Mouse (Mus musculus) retina, embryonic 14.5 days (tissue): ENCODE measurements around the gene Grrp1.
"Not testable (repeated sequence)": the region's sequence is repeated elsewhere in the genome, so short reads cannot be mapped to it uniquely, and the experiment has no call there.

ENCODE experiments used
- DNase-seq: peaks from one replicate; pipeline ENCODE4 v3.0.0-alpha.2; 2015; ENCODE audit warnings: low spot score

Grrp1 gene

DNA sequence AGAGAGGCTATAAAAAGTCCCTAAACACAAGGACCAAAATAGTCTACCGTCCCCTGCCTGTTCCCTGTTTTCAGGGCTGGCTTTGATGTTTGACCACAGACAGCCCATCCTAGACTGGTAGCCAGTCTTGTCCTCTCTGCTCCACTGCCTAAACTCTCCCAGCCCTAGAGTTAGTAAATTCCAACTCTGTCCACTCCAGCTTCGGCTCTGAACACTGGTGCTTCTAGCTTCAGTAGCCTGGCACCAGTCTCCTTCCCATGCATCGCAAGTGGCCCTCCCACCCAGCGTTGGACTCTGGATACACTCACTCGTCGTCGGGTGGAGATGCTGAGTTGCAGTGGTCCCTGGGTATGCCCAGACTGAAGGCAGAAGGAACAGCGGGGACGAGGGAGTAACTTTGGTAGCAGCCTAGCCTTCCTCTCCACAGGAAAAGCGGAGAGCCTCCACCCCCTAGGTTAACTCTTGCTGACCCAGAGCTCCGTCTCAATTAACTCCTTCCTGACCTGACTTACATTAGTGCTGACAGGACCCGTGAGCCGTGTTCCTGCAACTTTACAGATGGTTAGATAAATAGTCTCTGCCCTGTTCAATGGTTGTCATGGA, at the start of gene Grrp1:
Gene Grrp1, minus strand, starts transcription at position 385 of the 603 bp plus-strand sequence.
- DNase-seq, result peak; percentile 69

DNA sequence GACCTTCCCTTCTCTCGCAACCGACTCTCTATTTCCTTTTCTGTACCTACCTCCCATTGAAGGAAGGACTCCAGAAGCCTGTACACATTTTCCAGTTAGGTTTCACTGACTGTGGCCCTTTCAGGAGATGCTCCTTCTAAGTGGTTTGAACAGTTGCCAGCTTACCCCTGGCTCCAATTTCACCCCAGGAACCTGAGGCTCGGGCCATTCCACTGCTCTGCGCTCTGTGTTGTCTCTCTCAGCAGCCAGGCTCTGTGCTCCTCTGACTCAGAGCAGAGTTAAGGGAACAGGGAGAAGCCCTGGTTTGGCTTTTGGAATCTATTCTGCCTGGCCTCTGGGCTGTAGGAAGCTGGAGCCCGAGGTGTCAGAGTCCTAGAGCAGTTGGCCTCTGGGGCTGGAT, 48.2 kb upstream of the Grrp1 start:
- no peak for DNase-seq

DNA sequence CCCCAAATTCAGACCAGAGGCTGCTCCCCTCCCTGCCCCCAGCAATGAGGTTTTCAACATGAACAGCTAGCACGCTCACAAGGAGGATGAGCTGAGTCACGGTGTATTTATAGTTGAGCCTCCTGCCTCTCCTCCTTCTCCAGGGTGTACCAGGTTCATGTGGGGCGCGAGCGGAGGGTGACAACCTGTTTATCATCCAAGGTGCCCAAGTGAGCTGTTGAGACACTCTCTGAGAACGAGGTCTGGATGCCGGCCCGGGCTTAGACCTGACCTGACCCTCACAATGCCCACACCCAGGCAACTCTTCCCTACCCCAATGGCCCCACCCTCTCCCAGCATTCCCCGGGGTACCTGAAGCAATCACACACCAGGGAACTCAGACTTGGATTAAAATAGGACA, 46.4 kb upstream of the Grrp1 start:
- DNase-seq, result no peak

- DNase-seq, result no peak
Measured at GRCm38 (mm10) chr4:134299498-134299810, 45.5 kb upstream of the Grrp1 start.

- no peak for DNase-seq
Measured at GRCm38 (mm10) chr4:134298626-134299497, 45.0 kb upstream of the Grrp1 start.

DNA sequence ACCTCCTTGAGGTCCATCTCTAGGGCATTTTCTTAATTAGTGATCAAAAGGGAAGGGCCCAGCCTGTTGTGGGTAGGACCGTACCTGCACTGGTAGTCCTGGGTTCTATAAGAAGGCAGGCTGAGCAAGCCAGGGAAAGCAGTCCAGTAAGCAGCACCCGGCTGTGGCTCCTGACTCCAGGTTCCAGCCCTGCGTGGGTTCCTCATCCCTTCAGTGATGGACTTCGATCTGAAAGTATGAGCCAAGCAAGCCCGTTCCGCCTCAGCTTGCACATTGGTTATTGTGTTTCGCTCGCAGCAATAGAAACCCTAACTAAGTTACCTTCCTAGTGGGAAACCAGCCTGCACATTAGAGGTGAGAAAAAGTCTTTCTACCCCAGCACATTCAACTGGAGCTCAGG, 43.5 kb upstream of the Grrp1 start:
- DNase-seq, result no peak

- no peak for DNase-seq
Measured at GRCm38 (mm10) chr4:134296523-134296922, 42.6 kb upstream of the Grrp1 start.

DNA sequence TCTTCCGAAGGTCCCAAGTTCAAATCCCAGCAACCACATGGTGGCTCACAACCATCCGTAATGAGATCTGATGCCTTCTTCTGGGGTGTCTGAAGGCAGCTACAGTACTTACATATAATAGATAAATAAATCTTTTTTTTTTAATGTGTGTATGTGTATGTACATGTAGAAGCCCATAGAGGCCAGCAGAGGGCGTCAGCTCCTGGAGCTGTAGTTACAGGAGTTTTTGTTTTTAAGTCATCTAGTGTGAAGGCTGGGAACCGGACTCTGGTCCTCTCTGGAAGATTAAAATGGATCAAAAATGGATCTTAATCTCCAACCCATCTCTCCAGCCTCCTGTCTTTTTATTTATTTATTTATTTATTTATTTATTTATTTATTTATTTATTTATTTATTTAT, 42.2 kb upstream of the Grrp1 start:
- not testable (repeated sequence) for DNase-seq

DNA sequence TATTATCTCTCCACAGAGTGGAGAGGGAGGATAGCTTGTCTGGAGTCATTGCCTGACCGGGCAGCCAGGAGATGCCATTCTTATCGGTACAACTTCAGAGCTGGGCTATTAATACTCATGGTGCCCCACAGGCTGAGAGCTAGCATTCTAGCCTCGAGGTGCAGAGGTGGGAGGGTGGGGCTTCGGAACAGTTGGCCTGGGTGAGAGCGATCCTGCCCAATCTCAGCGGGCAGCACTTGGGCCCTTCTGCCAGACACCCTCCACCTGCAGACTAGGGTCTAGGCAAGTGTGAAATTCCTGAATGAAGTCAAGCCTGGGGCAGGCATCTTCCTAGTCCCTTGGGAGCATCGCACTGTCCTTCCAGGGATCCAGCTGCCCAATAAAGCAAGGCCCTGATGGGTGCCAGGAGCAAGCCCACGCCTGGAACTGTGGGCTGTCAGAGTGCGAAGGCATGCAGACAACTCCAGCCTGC, 39.8 kb upstream of the Grrp1 start:
- DNase-seq, result no peak

DNA sequence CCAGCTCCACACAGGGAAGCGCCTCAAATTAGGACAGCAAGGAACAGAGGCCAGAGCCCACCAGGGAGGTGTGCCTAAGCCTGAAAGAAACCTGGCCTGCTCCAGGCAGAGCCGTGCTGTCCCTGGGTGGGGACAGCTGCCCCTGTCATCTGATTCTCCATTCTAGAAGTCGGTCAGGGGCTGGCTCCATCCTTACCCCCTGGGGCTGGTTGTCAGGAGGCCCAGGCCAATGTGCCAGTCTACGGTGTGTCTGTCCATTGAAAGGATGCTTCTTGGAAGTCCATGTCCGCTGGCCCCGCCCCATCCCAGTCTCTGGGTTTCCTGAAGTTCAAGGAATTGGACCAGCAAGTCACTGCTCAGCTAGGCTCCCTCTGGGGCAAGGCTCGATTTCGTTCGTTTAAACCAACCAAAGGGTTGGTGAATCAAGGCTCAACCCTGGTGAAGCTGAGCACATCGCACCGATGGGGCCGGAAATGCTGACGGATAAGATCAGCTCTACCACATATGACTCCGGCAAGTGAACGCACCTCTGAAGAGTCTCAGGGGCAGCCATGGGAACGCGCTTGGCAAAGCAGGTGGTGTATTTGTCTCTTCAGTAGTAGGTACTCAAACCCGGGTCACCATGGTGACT, 39.3 kb upstream of the Grrp1 start:
- DNase-seq, result no peak

DNA sequence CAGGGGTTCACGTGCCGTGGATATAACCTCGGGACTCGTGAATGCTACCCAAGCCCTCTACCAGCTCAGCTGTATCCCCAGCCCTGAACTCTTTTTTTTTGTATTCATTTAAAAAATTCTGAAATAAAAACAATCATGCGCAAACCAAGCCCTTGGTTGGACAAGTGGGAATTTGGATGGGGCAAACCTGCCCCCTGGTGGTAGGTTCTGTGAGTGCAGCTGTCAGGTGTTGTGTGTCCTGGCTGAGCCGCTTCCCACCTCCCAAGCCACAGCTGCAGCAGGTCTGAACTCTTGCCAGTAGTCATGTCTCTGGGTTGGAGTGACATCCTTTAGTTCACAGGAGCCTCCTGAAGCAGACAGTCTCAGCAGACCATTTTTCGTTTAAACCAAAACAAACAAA, 38.2 kb upstream of the Grrp1 start:
- DNase-seq, result peak; percentile 92

DNA sequence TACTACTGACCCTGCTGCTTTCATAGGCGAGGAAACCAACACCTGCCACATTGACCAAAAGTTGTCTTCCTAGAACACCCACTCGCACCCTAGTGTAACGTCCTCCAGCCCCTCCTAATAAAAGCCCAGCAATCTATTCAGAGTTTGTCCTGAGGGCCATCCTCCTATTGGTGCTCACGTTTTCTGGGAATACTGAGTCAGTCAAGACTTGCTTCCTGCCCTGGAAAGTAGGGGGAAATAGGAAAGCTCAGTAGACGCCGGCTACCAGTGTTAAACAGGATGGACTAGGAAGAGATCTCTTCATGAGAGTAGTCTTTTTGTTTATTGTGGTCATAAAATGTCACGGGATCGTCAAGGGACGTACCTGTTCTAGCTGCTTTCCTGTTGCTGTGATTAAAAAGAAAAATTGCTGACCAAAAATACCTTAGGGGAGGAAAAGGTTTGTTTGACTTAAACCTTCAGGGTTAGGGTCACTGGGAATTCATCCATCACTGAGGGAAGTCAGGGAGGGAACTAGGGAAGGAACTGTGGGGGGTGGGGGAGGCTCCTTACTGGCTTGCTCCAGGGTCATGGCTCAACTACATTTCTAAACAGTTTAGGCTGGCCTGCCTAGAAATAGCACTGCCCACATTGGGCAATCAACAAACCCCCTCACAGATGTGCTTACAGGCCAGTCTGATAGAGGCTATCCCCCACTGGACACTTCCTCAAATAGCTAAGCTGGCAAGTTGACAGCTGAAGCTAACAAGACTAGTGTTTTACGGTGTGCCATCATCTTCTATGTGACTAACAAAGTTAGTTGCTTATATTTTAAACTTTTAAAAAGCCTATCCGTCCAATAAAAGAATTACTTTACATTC, 34.7 kb upstream of the Grrp1 start:
- DNase-seq, result no peak

DNA sequence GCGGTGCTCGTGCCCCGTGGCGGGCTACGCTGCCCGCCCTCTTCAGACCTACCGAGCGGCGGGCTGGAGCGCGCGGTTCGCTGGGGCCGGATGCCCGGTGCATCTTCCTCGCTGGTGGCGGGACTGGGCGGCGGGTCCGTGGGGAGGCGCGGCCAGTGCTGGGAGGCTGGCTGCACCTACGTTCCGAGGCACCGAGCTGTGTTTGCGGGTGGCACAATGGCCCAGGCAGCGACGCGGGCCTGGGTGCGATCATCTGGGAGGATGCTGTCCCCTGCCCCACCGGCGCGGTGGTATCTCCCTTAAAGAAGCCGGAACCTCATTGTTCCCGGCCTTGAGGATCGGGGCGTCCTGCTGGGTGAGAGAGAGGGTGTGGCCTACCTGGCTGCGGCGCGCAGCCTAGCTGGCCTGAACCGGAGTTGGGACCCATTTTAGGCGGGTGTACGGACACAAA, 33.7 kb upstream of the Grrp1 start, which contains the start of gene Pdik1l:
Gene Pdik1l, minus strand, starts transcription at position 321 of the 451 bp plus-strand sequence.
- peak; percentile 83 for DNase-seq

DNA sequence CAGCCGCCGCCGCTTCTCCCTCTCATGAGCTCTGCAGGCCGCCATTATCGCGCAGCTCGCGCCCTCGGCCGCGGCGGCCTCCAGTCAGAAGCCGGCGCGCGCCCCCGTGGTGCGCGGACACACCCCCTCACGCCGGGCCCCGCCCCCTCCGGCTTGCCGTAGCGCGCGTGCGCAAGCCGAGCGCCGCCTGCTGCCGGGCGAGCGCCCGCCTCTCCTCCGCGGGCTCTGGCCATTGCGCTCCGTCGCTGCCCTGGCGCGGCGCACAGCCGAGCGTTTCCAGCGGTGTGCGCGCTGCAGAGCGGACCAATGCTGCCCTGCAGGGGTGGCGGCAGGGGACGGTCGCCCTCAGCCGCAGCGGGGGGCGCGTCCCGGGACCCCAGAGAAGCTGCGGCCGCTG, 33.3 kb upstream of the Grrp1 start:
- peak; percentile 96 for DNase-seq

- DNase-seq, result no peak
Measured at GRCm38 (mm10) chr4:134286226-134287167, 32.6 kb upstream of the Grrp1 start.

GRCm38 (mm10) chr4:134284942-134285341, 31.0 kb upstream of the Grrp1 start:
- no peak for DNase-seq

DNA sequence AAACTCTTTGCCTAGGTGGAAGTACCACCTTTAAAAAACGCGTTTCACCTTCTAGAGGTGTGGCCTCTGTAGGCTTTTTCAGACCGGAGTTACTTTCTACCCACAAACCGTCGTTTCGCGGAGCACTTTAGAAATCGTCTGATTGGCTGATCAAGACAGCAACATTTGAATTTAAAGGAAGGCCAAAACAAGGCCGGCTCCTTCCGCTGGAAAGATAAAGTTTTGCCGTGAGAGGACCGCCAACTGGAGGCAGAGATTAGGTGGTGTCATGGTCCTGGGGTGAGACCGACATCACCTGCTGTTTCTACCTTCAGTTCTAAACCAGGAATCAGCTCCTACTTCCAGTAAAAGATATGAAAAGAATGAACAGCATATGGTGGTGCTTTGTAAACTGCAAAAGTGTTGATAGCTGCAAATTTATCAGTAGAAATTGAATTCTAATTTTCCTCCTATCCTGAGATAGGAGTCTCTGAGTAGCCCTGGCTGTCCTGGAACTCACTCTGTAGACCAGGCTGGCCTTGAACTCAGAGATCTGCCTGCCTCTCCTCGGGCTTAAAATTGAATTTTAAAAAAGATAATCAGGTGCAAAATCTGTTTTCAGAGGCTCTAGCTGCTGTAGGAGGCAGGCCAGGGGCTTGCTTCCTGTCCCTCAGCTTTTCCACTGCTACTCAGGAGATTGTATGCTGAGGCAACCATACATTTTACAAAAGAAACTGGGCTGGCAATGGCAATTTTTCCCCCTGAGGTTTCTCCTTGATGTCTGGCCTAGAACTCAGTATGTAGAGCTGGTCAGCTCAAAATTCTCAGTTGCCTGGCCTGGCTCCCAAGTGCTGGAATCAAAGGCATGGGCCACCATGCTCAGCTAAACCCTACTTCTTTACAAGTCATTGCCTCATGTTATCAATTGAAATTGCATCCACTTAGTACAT, 19.8 kb upstream of the Grrp1 start:
- DNase-seq, result peak; percentile 22

DNA sequence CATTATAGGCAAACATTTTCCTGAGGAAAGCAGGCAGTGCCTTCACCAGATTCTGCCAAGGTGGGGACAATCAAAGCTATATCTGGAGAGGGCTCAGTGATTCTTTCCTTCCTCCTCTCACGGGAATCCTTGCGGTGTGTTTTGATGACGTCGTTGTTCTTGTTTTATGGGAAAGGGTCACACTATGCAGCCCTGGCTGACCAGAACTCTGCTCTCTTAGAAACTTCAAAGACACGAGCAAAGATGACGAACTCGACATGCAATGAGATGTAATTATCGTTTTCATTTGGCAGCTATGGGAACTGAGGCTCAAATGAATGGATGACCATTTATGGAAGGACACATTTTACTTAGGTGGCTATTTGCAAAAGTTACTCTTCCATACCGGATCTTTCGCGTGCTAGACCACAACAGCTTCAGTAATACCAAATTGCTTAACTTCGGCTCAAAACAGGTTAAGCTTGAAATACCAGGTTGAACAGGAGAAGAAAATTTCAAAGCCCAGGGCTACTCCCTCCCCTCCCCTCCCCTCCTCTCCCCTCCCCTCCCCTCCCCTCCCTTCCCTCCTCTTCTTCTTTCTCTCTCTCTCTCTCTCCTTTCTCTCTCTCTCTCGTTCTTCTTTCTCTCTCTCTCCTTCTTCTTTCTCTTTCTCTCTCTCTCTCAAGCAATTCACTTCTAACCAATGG, 19.0 kb upstream of the Grrp1 start:
- DNase-seq, result no peak

DNA sequence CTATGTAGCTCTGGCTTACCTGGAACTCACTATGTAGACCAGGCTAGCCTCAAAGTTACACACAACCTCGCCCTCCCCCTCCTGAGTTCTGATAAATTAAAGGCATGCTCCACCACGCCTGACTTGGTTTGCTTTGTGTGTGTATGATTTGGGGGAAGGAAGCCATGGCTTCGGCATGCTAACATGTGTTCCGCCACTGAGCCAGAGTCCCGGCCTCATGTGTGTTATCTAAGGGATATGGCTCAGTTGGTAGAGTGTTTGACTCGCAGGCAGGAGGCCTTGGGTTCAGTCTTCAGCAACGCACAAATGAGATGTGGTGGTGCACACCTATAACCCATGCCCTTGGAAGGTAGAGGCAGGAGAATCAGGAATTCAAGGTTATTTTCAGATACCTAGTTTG, 18.1 kb upstream of the Grrp1 start:
- no peak for DNase-seq
